Mouse (Mus musculus) liver, adult 2 months (tissue): ENCODE results near the gene Zfp319. TPM values are rescaled to one million over a fixed set of nuclear protein-coding genes. Genes with fewer than 3 reads are reported as not detected.

ENCODE experiments used
- DNase-seq: peaks from one replicate; pipeline ENCODE4 v3.0.0-alpha.2; 2011; ENCODE audit warnings: low read depth, low spot score; ENCODE audit errors: extremely low read depth
- H3K27ac ChIP-seq: fragments of 200-500 bp; replicated peaks from 2 replicates; pipeline ENCODE4 v1.5.1; 2012; ENCODE audit warnings: low read depth, mild to moderate bottlenecking, control low read depth, inconsistent platforms, low read length; ENCODE audit not compliant: insufficient read depth
- H3K27me3 ChIP-seq: fragments of 200-500 bp; 2 replicates; pipeline ENCODE4 v1.6.1; 2012; ENCODE audit warnings: mild to moderate bottlenecking, moderate library complexity, low read length, inconsistent platforms; ENCODE audit not compliant: control insufficient read depth, insufficient read depth
- H3K36me3 ChIP-seq: fragments of 200-500 bp; 2 replicates; pipeline ENCODE4 v1.6.1; 2012; ENCODE audit warnings: low read length, inconsistent platforms; ENCODE audit not compliant: control insufficient read depth, insufficient read depth
- H3K4me1 ChIP-seq: fragments of 200-500 bp; 2 replicates; pipeline ENCODE4 v1.6.1; 2011; ENCODE audit warnings: low read length; ENCODE audit not compliant: control insufficient read depth, insufficient read depth
- H3K4me3 ChIP-seq: fragments of 200-500 bp; 2 replicates; pipeline ENCODE4 v1.5.1; 2011; ENCODE audit warnings: low read depth, mild to moderate bottlenecking, control low read depth, low read length, moderate library complexity; ENCODE audit not compliant: insufficient read depth
- H3K79me2 ChIP-seq: fragments of 200-500 bp; 2 replicates; pipeline ENCODE4 v1.6.1; 2012; ENCODE audit warnings: inconsistent platforms, mild to moderate bottlenecking, low read length, moderate library complexity; ENCODE audit not compliant: control insufficient read depth, insufficient read depth
- H3K9ac ChIP-seq: fragments of 200-500 bp; 2 replicates; pipeline ENCODE4 v1.6.1; 2012; ENCODE audit warnings: low read depth, mild to moderate bottlenecking, control low read depth, inconsistent platforms, low read length
- CTCF ChIP-seq: fragments of 200-500 bp; IDR thresholded peaks from 2 replicates; pipeline ENCODE4 v1.5.1; 2011; ENCODE audit warnings: low read depth, low read length, control low read depth
- POLR2A ChIP-seq: fragments of 200-500 bp; IDR thresholded peaks from 2 replicates; pipeline ENCODE4 v1.6.1; 2011; ENCODE audit warnings: low read length, control low read depth; ENCODE audit not compliant: insufficient read depth; ENCODE audit errors: extremely low read depth
- WGBS: fragments of 180-500 bp; shearing (Covaris S2); methylation state at CpG from one replicate; pipeline ENCODE4 v1.1.7; 2018; 5-methylcytosine and 5-hydroxymethylcytosine counted together
- polyA plus RNA-seq: library from polyadenylated mRNA; depleted of rRNA; stranded (reverse); fragments of >200 nt; gene quantifications from 2 replicates; pipeline ENCODE4 v1.2.3, GENCODE M21; 2012
- total RNA-seq: library from RNA; depleted of rRNA; stranded (reverse); fragments of >200 nt; gene quantifications from 2 replicates; pipeline ENCODE4 v1.2.3, GENCODE M21; 2014

The Zfp319 gene
- total and polyA plus RNA-seq, 2 experiments, result 1.2 to 3.2 TPM

DNA sequence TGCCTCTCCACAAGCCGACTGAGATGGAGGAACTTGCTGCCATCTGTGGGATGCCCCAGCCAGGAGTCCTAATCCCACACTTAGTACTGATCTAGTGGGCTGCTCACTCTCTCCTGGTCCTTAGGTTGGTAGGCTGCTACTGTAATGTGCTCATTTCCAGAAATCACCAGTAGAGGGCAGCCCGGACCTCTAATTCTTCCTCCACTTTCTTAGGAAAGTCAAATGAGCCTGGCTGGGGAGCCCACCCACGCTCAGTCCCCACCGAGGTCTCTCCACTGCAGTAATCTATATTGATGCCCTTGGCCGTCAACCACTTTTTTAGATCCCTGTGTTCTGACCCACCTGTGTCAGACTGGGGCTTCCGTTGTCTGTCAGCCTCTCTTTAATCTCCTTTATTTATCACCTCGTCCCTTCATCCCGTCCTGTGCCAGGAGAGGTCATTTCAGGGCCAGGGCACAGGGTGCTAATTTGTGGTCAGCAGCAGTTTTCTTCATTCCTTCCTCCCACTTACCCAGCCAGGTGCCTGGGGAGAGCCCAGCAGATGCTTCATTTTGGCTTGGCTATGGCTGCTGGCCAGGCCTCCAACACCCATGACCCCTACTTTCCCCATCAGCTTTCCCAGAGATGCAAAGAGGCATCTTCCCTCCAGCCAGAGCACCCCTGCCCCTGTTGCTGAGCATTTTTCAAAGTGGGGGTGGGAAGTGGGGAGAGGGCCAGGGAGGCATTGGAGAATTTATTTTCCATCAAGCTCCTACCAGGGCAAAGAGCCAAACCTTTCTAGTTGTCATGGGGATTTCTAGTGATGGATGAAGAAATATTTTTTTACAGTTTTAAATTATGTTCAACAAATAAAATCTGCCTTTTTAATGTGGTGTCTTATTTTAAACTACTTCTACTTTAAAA, 15.1 kb upstream of the Zfp319 start:
- H3K27ac ChIP-seq, result no peak overlapping the region
- H3K9ac ChIP-seq, result no peak overlapping the region
- H3K4me1 ChIP-seq, result peaks cover 18% of the 10 kb centered on the region
- H3K4me3 ChIP-seq, result no peak overlapping the region
- peak; percentile 44 for DNase-seq
- 40% methylated on average over 8 of the region's 8 CpGs for WGBS
- TF ChIP-seq POLR2A (no peak), CTCF (peak; percentile 50)
- no peaks in the 10 kb centered on the region for H3K79me2 ChIP-seq
- H3K36me3 ChIP-seq, result no peaks in the 10 kb centered on the region; the same call in 1 of the 2 replicates
- H3K27me3 ChIP-seq, result no peaks in the 10 kb centered on the region

DNA sequence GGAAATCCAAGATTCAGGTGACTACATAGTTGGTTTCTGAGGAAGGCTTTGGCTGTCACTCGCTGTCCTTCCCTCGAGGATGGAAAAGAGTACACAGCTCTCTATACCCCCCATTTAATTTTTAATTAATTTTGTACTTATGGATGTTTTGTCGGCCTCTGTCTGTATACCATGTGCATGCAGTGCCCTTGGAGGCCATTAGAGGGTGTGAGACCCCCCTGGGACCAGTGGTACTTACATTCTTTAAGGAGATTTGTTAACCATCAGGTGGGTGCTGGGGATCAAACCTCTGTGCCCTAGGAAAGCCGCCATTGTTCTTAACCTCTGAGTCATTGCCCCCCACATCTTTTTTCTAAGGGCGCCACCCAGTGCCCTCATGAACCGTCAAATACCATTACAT, 12.9 kb upstream of the Zfp319 start:
- Histone ChIP-seq H3K9ac (no peak overlapping the region), H3K36me3 (no peaks in the 10 kb centered on the region; the same call in 1 of the 2 replicates), H3K27ac (no peak overlapping the region), H3K27me3 (no peaks in the 10 kb centered on the region), H3K79me2 (no peaks in the 10 kb centered on the region), H3K4me1 (peaks cover 13% of the 10 kb centered on the region), H3K4me3 (no peak overlapping the region)
- 84% methylated on average over 6 of the region's 6 CpGs for WGBS
- TF ChIP-seq POLR2A (no peak), CTCF (no peak)
- DNase-seq, result no peak

GRCm38 (mm10) chr8:95341721-95342120, 10.0 kb upstream of the Zfp319 start:
- Histone ChIP-seq H3K9ac (no peak overlapping the region), H3K4me1 (no peaks in the 10 kb centered on the region), H3K79me2 (no peaks in the 10 kb centered on the region), H3K4me3 (no peak overlapping the region), H3K27me3 (no peaks in the 10 kb centered on the region), H3K27ac (no peak overlapping the region), H3K36me3 (peaks cover 11% of the 10 kb centered on the region)
- 36% methylated on average over 5 of the region's 5 CpGs for WGBS
- TF ChIP-seq CTCF, result no peak
- no peak for TF ChIP-seq POLR2A
- peak; percentile 55 for DNase-seq

DNA sequence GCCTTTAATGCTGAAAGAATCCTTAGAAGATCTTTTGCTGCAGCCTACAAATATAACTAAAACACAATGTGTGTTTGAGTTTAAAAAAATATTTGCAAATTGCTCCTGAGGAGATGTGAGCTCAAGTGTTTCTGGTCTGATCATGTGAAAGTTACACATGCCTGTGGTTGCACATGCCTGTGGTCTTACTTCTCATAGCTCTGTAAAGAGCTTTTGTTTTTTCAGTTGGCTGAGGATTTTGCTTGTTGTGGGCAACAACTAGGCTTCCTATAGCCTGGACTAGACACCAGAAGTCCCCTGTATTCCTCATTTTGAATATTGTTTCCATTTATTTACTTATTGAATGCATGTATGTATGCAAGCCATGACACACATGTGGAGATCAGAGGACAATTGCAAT, 4.6 kb upstream of the Zfp319 start:
- Histone ChIP-seq H3K79me2 (0 out of 2 replicates have a peak, but pooled peaks cover 7% of the 10 kb centered on the region), H3K36me3 (peaks cover 15% of the 10 kb centered on the region), H3K4me3 (no peak overlapping the region), H3K9ac (no peak overlapping the region), H3K27ac (no peak overlapping the region), H3K4me1 (peaks cover 9% of the 10 kb centered on the region), H3K27me3 (no peaks in the 10 kb centered on the region)
- no peak for DNase-seq
- TF ChIP-seq CTCF (no peak), POLR2A (no peak)

DNA sequence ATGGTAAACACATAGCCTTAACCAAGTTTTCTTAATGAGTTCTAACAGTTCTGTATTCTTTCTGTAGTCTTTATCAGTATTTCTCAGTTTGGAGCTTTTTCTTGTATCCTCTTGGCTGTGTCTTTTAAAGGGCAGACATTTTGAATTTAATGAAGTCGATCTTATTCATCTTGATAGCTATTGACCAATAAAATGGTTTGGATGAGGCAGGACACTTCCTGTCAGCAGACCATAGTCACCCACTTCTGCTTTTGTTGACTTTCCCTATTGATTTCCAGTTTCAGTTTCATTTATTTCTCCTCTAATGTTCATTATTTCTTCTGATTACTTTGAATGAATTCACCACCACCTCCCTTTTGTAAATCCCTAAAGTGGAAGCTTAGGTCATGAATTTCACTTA, 4.0 kb upstream of the Zfp319 start:
- H3K36me3 ChIP-seq, result peaks cover 15% of the 10 kb centered on the region
- no peaks in the 10 kb centered on the region for H3K27me3 ChIP-seq
- H3K4me1 ChIP-seq, result peaks cover 12% of the 10 kb centered on the region
- H3K9ac ChIP-seq, result no peak overlapping the region
- DNase-seq, result peak; percentile 72
- H3K4me3 ChIP-seq, result no peak overlapping the region
- TF ChIP-seq CTCF, result no peak
- no peak for TF ChIP-seq POLR2A
- 26% methylated on average over 1 of the region's 1 CpGs for WGBS
- no peak overlapping the region for H3K27ac ChIP-seq
- peaks cover 7% of the 10 kb centered on the region; the same call in 1 of the 2 replicates for H3K79me2 ChIP-seq
